Mouse (Mus musculus) kidney, adult 2 months (tissue): ENCODE measurements around the gene Fam131a.

Experiments used
- CTCF ChIP-seq: fragments of 200-500 bp; conservative IDR thresholded peaks from 2 replicates; pipeline ENCODE4 v1.5.1; 2011; ENCODE audit warnings: low read depth, mild to moderate bottlenecking, control low read depth, low read length, moderate library complexity, mixed read lengths; ENCODE audit not compliant: insufficient read depth, insufficient read length
- POLR2A ChIP-seq: fragments of 200-500 bp; IDR thresholded peaks from one replicate; pipeline ENCODE4 v1.6.1; 2011; ENCODE audit warnings: low read depth, low read length, control low read depth

- TF ChIP-seq CTCF: no peak
- no peak for TF ChIP-seq POLR2A
Measured at GRCm38 (mm10) chr16:20715161-20715560, 22.1 kb downstream of the Fam131a start.
